Mouse (Mus musculus): ENCODE results near the gene Fry. TPM values are rescaled to one million over a fixed set of nuclear protein-coding genes. Genes with fewer than 3 reads are reported as not detected.

Gene Fry
- polyA plus RNA-seq, 1 experiment from 2014 or later = 7.1 TPM

DNA sequence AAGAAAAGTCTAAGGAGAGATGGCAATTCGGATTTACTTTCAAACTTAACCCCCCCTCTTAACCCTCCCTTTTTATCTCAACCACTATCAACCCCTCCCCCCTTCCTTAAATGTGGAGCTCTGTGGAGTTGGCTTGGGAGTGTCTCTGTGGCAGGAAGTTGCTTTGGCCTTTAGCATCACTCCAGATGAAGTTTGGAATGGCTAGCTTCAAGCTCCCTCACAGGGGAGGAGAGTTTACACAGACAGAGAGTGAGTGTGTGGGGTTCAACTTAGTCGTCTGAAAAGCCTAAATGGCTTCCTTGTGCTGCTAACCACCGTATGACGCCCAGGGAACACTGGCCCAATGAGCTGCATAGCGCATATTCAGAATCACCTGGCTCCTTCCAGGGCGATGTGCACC is 145.2 kb downstream of the Fry start:
- H3K27ac ChIP-seq = no peak overlapping the region
- ATAC-seq (ENCODE audit: borderline replicate concordance, extremely low read depth, low FRiP score, low TSS enrichment) = no peak

DNA sequence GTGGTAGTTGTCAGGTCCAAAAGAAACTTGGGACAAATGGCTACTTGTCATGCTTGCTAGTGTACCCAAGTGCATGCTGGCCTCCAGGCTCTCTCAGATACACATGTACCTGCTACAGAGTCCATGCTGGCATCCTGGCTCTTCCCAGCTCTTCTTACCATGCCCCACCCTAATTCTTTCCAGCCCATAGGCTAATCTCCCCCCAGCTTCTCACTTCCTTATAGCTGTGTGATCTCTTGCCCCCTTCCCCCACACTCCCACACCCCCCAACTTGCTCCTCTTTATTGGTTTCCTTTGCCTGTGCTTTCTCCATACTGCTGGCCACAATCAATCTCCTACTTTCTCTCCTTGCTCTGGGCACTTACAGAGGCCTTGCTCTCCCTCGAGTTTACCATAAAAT is 146.6 kb downstream of the Fry start:
- no peaks in the 10 kb centered on the region for H3K27me3 ChIP-seq
- no peaks in the 10 kb centered on the region for H3K36me3 ChIP-seq
- H3K9me3 ChIP-seq = no peaks in the 10 kb centered on the region
- H3K27ac ChIP-seq = no peak overlapping the region
- no peak for ATAC-seq (ENCODE audit: borderline replicate concordance, extremely low read depth, low FRiP score, low TSS enrichment)
- no peak overlapping the region for H3K4me2 ChIP-seq
- H3K9ac ChIP-seq = no peak overlapping the region
- H3K4me3 ChIP-seq = no peak overlapping the region
- H3K4me1 ChIP-seq = peaks cover 4% of the 10 kb centered on the region
- WGBS = 52% methylated on average over 1 of the region's 1 CpGs

More for the DNA sequence above, 145.2 kb downstream of the Fry start:
- Histone ChIP-seq H3K4me3 (no peak overlapping the region), H3K27me3 (no peaks in the 10 kb centered on the region), H3K4me2 (no peak overlapping the region), H3K9ac (no peak overlapping the region), H3K9me3 (no peaks in the 10 kb centered on the region), H3K36me3 (no peaks in the 10 kb centered on the region), H3K4me1 (peaks cover 15% of the 10 kb centered on the region)
- 64% methylated on average over 6 of the region's 6 CpGs for WGBS

DNA sequence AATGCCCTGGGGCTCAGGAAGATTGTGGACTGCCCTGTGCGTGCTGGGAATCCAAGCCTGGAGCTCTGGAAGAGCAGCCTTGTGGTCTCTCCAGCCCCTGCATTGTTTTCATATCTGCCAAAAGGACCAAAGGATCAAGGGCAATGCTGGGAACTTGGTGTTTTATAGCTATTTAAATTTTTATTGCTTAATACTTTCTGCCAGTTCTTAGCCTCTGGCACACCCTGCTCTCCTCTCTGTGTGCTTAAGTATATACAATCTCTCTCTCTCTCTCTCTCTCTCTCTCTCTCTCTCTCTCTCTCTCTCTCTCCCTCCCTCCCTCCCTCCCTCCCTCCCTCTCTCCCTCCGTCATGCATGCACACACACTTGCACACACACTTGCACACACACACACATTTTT is 147.5 kb downstream of the Fry start:
- no peak overlapping the region for H3K4me2 ChIP-seq
- 0 out of 2 replicates have a peak, but pooled peaks cover 3% of the 10 kb centered on the region for H3K4me1 ChIP-seq
- ATAC-seq (ENCODE audit: borderline replicate concordance, extremely low read depth, low FRiP score, low TSS enrichment) = no peak
- 64% methylated on average over 2 of the region's 2 CpGs for WGBS
- H3K9ac ChIP-seq = no peak overlapping the region
- no peaks in the 10 kb centered on the region for H3K9me3 ChIP-seq
- H3K36me3 ChIP-seq = no peaks in the 10 kb centered on the region
- no peak overlapping the region for H3K4me3 ChIP-seq
- no peak overlapping the region for H3K27ac ChIP-seq
- no peaks in the 10 kb centered on the region for H3K27me3 ChIP-seq

DNA sequence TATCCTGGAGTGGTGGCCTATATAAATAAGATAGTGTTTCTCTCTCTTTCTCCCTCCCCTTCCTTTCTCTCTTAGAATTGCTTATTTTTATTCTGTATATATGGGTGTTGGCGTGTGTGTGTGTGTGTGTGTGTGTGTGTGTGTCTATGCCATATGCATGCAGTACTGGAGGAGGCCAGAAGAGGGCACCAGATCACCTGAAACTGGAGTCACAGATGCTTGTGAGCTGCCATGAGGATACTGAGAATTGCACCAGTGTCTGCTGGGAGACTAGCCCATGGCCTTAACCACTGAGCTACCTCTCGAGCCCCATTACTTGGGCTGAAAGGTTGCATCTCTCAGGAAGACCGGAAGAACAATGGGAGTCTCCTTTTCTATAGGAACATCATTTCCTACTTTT is 149.8 kb downstream of the Fry start:
- Histone ChIP-seq H3K36me3 (no peaks in the 10 kb centered on the region), H3K4me1 (no peaks in the 10 kb centered on the region), H3K27ac (no peak overlapping the region), H3K4me3 (no peak overlapping the region), H3K9ac (no peak overlapping the region), H3K27me3 (no peaks in the 10 kb centered on the region), H3K9me3 (no peaks in the 10 kb centered on the region), H3K4me2 (no peak overlapping the region)
- 94% methylated on average over 3 of the region's 3 CpGs for WGBS
- no peak for ATAC-seq (ENCODE audit: borderline replicate concordance, extremely low read depth, low FRiP score, low TSS enrichment)

DNA sequence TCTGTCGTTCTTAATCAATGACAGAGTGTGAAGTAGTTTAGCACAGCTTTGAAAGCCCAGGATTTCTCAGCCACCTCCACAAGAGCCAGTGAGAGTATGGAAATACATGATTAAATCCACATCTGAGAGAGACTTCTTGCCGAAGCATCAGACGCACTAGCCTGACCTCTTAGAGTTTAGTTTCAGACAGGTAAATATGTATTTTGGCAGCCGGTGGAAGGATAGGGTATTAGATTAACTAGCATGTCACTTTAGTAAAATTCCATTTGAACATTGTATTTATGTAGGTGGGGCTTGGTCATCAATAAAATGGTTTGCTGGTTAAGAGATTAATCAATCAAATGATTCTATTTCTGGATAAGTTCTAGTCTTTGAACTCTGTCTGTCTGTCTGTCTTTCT is 152.0 kb downstream of the Fry start:
- H3K4me2 ChIP-seq = no peak overlapping the region
- H3K27me3 ChIP-seq = no peaks in the 10 kb centered on the region
- no peaks in the 10 kb centered on the region for H3K36me3 ChIP-seq
- no peak overlapping the region for H3K4me3 ChIP-seq
- no peaks in the 10 kb centered on the region for H3K9me3 ChIP-seq
- ATAC-seq (ENCODE audit: borderline replicate concordance, extremely low read depth, low FRiP score, low TSS enrichment) = no peak
- H3K9ac ChIP-seq = no peak overlapping the region
- no peaks in the 10 kb centered on the region for H3K4me1 ChIP-seq
- no peak overlapping the region for H3K27ac ChIP-seq
- WGBS = 27% methylated on average over 4 of the region's 4 CpGs

DNA sequence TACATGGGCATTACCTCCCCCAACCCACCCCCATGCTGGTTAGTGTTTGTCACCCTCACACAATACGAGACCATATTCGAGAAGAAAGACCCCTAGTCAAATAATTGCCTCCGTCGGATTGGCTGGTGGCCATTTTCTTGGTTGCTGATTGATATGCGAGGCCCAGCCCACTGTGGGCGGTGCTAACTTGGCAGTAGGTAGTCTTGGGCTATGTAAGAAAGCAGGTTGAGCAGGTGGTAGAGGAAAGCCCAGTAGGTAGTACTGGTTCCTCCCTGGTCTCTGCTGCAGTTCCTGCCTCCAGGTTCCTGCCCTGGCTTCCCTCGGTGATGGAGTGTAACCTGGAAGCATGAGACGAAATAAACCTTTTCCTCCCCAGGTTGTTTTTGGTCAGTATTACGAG is 153.7 kb downstream of the Fry start:
- H3K36me3 ChIP-seq = no peaks in the 10 kb centered on the region
- no peak overlapping the region for H3K9ac ChIP-seq
- H3K27ac ChIP-seq = no peak overlapping the region
- H3K4me2 ChIP-seq = no peak overlapping the region
- H3K9me3 ChIP-seq = no peaks in the 10 kb centered on the region
- H3K27me3 ChIP-seq = no peaks in the 10 kb centered on the region
- H3K4me1 ChIP-seq = no peaks in the 10 kb centered on the region
- no peak for ATAC-seq (ENCODE audit: borderline replicate concordance, extremely low read depth, low FRiP score, low TSS enrichment)
- WGBS = 88% methylated on average over 9 of the region's 9 CpGs
- no peak overlapping the region for H3K4me3 ChIP-seq

DNA sequence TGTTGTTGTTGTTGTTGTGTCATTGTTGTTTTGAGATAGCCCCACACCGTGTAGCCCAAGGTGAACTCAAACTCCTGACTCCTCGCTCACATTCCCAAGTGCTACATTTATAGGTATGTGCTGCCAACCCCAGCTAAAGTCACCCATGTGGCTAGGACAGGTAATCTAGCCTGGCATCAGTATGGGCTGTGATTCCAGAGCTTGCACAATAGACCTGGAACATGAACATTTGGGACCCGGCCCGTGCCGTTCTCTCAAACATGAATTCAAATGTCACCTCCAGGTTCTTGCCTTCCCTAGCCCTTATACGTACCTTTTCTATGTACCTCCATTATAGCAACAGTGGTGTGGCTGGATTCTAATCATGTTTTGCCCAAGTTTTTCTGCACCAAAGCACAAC is 156.9 kb downstream of the Fry start:
- H3K27ac ChIP-seq = no peak overlapping the region
- no peaks in the 10 kb centered on the region for H3K9me3 ChIP-seq
- WGBS = 86% methylated on average over 6 of the region's 6 CpGs
- H3K36me3 ChIP-seq = no peaks in the 10 kb centered on the region
- no peak overlapping the region for H3K9ac ChIP-seq
- no peak overlapping the region for H3K4me3 ChIP-seq
- no peak for ATAC-seq (ENCODE audit: borderline replicate concordance, extremely low read depth, low FRiP score, low TSS enrichment)
- no peak overlapping the region for H3K4me2 ChIP-seq
- H3K27me3 ChIP-seq = no peaks in the 10 kb centered on the region
- H3K4me1 ChIP-seq = no peaks in the 10 kb centered on the region

DNA sequence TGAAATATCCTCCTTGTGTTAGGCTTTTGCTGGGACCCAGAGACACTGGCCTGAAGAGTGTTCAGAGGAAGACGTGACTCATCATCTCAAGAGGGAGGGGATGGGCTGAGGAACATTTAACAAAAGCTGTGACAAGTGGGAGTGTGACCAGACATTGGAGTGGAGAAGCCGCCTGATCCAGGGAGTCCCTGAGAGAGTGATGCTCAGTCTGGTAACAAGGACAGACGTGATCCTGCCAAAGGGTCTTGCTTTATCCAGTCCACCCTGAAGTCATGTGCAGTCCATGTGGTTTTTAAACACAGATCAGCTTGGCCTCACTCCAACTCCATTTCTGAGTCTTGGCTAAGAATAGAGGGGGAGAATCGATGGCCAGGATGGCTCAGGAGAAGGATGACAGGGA is 158.2 kb downstream of the Fry start:
- H3K27ac ChIP-seq = no peak overlapping the region
- H3K4me2 ChIP-seq = no peak overlapping the region
- H3K9ac ChIP-seq = no peak overlapping the region
- H3K9me3 ChIP-seq = 0 out of 2 replicates have a peak, but pooled peaks cover 3% of the 10 kb centered on the region
- no peak overlapping the region for H3K4me3 ChIP-seq
- WGBS = 41% methylated on average over 4 of the region's 4 CpGs
- no peaks in the 10 kb centered on the region for H3K4me1 ChIP-seq
- no peak for ATAC-seq (ENCODE audit: borderline replicate concordance, extremely low read depth, low FRiP score, low TSS enrichment)
- no peaks in the 10 kb centered on the region for H3K27me3 ChIP-seq
- H3K36me3 ChIP-seq = no peaks in the 10 kb centered on the region

DNA sequence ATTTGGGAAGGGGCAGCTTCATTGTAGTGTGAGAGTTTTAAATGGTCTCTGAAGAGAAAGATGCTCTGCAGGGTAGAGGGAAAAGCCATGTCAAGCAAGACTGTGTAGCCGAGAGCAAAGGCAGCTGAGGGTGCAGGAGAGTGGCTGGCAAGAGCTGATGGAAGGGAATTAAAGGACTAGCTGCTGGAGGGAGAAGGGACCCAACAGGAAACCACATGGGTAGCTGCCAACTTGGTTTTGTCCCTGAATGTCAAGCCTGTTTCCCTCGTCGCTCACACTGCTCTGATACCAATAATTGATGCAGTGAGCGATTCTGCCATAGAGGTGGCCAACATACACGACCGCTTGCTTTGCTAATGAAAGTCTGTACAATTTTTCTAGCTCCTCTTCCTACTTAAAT is 160.9 kb downstream of the Fry start:
- Histone ChIP-seq H3K36me3 (no peaks in the 10 kb centered on the region), H3K9ac (no peak overlapping the region), H3K27me3 (no peaks in the 10 kb centered on the region), H3K4me2 (no peak overlapping the region), H3K27ac (no peak overlapping the region), H3K9me3 (0 out of 2 replicates have a peak, but pooled peaks cover 3% of the 10 kb centered on the region), H3K4me1 (no peaks in the 10 kb centered on the region), H3K4me3 (no peak overlapping the region)
- ATAC-seq (ENCODE audit: borderline replicate concordance, extremely low read depth, low FRiP score, low TSS enrichment) = no peak
- WGBS = 78% methylated on average over 6 of the region's 6 CpGs

DNA sequence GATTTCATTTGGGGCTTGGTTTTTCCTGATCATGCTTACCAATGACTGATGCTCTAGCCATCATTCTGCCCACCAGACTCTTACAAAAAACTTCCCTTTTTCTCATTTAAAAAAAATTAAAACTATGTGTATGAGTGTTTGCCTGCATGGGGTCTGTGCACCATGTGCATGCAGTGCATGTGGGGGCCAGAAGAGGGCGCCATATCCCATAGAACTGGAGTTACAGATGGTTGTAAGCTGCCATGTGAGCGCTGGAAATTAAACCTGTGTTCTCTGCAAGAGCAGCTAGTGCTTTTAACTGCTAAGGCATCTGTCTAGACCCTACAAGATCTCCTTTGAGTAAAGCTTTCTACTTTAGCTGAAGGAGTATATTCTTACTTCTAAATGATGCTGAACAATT is 162.6 kb downstream of the Fry start:
- Histone ChIP-seq H3K9me3 (0 out of 2 replicates have a peak, but pooled peaks cover 3% of the 10 kb centered on the region), H3K4me3 (no peak overlapping the region), H3K36me3 (no peaks in the 10 kb centered on the region), H3K27ac (no peak overlapping the region), H3K9ac (no peak overlapping the region), H3K4me2 (no peak overlapping the region), H3K4me1 (no peaks in the 10 kb centered on the region), H3K27me3 (no peaks in the 10 kb centered on the region)
- 75% methylated on average over 2 of the region's 2 CpGs for WGBS
- no peak for ATAC-seq (ENCODE audit: borderline replicate concordance, extremely low read depth, low FRiP score, low TSS enrichment)

DNA sequence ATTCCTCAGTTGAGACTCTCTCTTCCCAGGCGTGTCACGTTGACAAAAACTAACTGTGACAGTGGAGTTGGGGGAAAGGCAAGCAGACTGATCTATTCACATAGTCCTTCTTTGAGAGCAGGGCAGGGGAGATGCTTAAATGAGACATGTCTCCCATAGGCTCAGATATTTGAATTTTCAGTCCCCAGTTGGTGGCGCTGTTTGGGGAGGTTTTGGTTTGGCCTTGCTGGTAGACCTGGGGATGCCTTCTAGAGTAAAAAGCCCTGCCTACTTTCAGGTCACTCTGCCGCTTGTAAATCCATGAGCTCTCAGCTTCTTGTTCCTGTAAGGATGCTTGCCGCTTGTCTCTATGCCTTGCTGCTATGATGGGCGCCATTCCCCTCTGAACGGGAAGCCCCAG is 163.6 kb downstream of the Fry start:
- Histone ChIP-seq H3K9ac (no peak overlapping the region), H3K27me3 (no peaks in the 10 kb centered on the region), H3K36me3 (no peaks in the 10 kb centered on the region), H3K4me3 (no peak overlapping the region), H3K4me1 (no peaks in the 10 kb centered on the region), H3K9me3 (0 out of 2 replicates have a peak, but pooled peaks cover 3% of the 10 kb centered on the region), H3K4me2 (no peak overlapping the region), H3K27ac (no peak overlapping the region)
- ATAC-seq (ENCODE audit: borderline replicate concordance, extremely low read depth, low FRiP score, low TSS enrichment) = no peak
- 78% methylated on average over 7 of the region's 7 CpGs for WGBS

DNA sequence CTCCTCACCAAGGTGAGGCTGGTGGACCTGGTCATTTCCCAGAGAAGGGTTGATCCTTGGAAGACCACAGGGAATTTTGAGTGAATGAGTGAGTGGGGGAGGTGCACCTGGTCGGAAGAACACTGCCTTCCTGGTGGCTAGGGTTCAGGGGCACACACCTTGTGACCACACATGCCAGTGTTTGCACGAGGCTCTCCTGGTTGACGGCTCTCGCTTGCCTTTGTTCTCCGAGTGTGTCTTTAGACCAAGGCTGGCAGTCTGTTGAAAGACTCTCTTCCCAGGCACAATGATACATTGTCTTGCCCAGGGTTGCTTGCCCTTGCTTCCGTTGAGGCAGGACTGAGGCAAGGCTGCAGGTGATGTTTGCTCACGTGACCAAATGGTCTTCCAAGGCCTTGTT is 169.5 kb downstream of the Fry start:
- H3K4me1 ChIP-seq = no peaks in the 10 kb centered on the region
- no peaks in the 10 kb centered on the region for H3K9me3 ChIP-seq
- H3K27me3 ChIP-seq = no peaks in the 10 kb centered on the region
- no peaks in the 10 kb centered on the region for H3K36me3 ChIP-seq
- WGBS = 58% methylated on average over 7 of the region's 7 CpGs
- no peak overlapping the region for H3K27ac ChIP-seq
- no peak for ATAC-seq (ENCODE audit: borderline replicate concordance, extremely low read depth, low FRiP score, low TSS enrichment)
- H3K4me2 ChIP-seq = no peak overlapping the region
- no peak overlapping the region for H3K9ac ChIP-seq
- no peak overlapping the region for H3K4me3 ChIP-seq

DNA sequence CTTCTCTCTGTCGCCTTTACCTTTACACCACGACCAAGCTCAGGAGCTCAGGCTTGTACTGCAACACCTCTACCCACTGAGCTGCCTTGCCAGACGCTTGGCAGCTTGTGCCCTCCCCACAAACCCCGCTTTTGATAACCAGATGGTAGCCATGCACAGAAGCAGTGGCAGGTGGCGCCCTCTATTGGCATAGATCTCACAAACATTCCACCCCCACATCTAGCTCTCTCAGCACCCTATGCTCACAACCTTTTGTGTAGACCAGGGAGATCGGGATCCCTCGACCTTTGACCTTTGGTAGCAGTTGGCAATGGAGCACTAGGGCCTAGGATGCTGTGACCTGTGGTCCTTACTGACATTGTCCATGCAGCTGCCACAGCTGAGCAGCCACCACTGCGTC is 171.2 kb downstream of the Fry start:
- Histone ChIP-seq H3K9ac (no peak overlapping the region), H3K4me3 (no peak overlapping the region), H3K27ac (no peak overlapping the region), H3K4me1 (no peaks in the 10 kb centered on the region), H3K27me3 (no peaks in the 10 kb centered on the region), H3K4me2 (no peak overlapping the region), H3K36me3 (no peaks in the 10 kb centered on the region), H3K9me3 (no peaks in the 10 kb centered on the region)
- 73% methylated on average over 8 of the region's 8 CpGs for WGBS
- no peak for ATAC-seq (ENCODE audit: borderline replicate concordance, extremely low read depth, low FRiP score, low TSS enrichment)
